Mouse (Mus musculus) MEL (cell line): ENCODE measurements around the gene Uba1. TPM values are rescaled to one million over a fixed set of nuclear protein-coding genes. Genes with fewer than 3 reads are reported as not detected.
A peak's percentile ranks its signal among the peaks of the same experiment; 100 is the strongest.

Source experiments
- DNase-seq: peaks from one replicate; pipeline ENCODE4 v3.0.0; 2011; ENCODE audit warnings: low read depth, low spot score
- H3K27ac ChIP-seq: 2 replicates; pipeline ENCODE4 v1.5.1; 2012; ENCODE audit warnings: low read depth, mild to moderate bottlenecking, control low read depth, low read length, moderate library complexity; ENCODE audit not compliant: control insufficient read depth
- H3K27me3 ChIP-seq, 2 experiments: fragments of 150-350 bp in 1 of 2; sonication (generic) in 1 of 2; 2 replicates each; pipeline ENCODE4 v1.6.1; 2012; ENCODE audit warnings: low read length in 2 of 2, mild to moderate bottlenecking in 2 of 2, improper control_type of control experiment in 1 of 2, moderate library complexity in 1 of 2; ENCODE audit not compliant: insufficient read depth in 2 of 2, control insufficient read depth in 1 of 2
- H3K36me3 ChIP-seq, 2 experiments: 2 replicates each; pipeline ENCODE4 v1.6.1; 2012 to 2014; ENCODE audit warnings: low read length in 2 of 2, improper control_type of control experiment in 1 of 2, inconsistent platforms in 1 of 2, mild to moderate bottlenecking in 1 of 2; ENCODE audit not compliant: insufficient read depth in 2 of 2, control insufficient read depth in 1 of 2
- H3K4me1 ChIP-seq, 2 experiments: fragments of 150-350 bp in 1 of 2; sonication (generic) in 1 of 2; 2 replicates each; pipeline ENCODE4 v1.6.1; 2012; ENCODE audit warnings: low read length in 2 of 2, improper control_type of control experiment in 1 of 2, mild to moderate bottlenecking in 1 of 2; ENCODE audit not compliant: insufficient read depth in 2 of 2, control insufficient read depth in 1 of 2
- H3K4me3 ChIP-seq, 2 experiments: fragments of 150-350 bp in 1 of 2; sonication (generic) in 1 of 2; 2 replicates each; pipeline ENCODE4 v1.5.1; 2012; ENCODE audit warnings: low read depth in 2 of 2, low read length in 2 of 2, mild to moderate bottlenecking in 2 of 2, moderate library complexity in 2 of 2, control low read depth in 1 of 2, improper control_type of control experiment in 1 of 2; ENCODE audit not compliant: control insufficient read depth in 1 of 2, insufficient read depth in 1 of 2
- H3K79me2 ChIP-seq: 2 replicates; pipeline ENCODE4 v1.6.1; 2012; ENCODE audit warnings: mild to moderate bottlenecking, low read length, moderate library complexity; ENCODE audit not compliant: control insufficient read depth, poor library complexity, insufficient read depth
- H3K9ac ChIP-seq: 2 replicates; pipeline ENCODE4 v1.6.1; 2012; ENCODE audit warnings: low read depth, mild to moderate bottlenecking, control low read depth, low read length, moderate library complexity; ENCODE audit not compliant: control insufficient read depth, poor library complexity, severe bottlenecking
- H3K9me3 ChIP-seq: fragments of 150-350 bp; sonication (generic); replicated peaks from 2 replicates; pipeline ENCODE4 v1.6.1; 2012; ENCODE audit warnings: mild to moderate bottlenecking, low read length, improper control_type of control experiment, moderate library complexity; ENCODE audit not compliant: insufficient read depth
- CHD2 ChIP-seq: IDR thresholded peaks from 2 replicates; pipeline ENCODE4 v1.6.1; 2011; ENCODE audit warnings: low read length, improper control_type of control experiment
- E2F4 ChIP-seq: IDR thresholded peaks from 2 replicates; pipeline ENCODE4 v1.6.1; 2011; ENCODE audit warnings: low read depth, low read length, improper control_type of control experiment, borderline replicate concordance
- EP300 ChIP-seq, 2 experiments: IDR thresholded peaks; 2 replicates each; pipeline ENCODE4 v1.6.1; 2011; ENCODE audit warnings: improper control_type of control experiment in 2 of 2, low read length in 2 of 2, low read depth in 1 of 2, mild to moderate bottlenecking in 1 of 2
- ETS1 ChIP-seq: IDR thresholded peaks from 2 replicates; pipeline ENCODE4 v1.6.1; 2012; ENCODE audit warnings: low read depth, mild to moderate bottlenecking, inconsistent platforms, low read length, improper control_type of control experiment, moderate library complexity
- GABPA ChIP-seq: IDR thresholded peaks from 2 replicates; pipeline ENCODE4 v1.6.1; 2012; ENCODE audit warnings: low read depth, mild to moderate bottlenecking, inconsistent platforms, low read length, improper control_type of control experiment, moderate library complexity
- HCFC1 ChIP-seq: IDR thresholded peaks from 2 replicates; pipeline ENCODE4 v1.6.1; 2012; ENCODE audit warnings: low read depth, mild to moderate bottlenecking, inconsistent platforms, low read length, improper control_type of control experiment, moderate library complexity
- JUND ChIP-seq: IDR thresholded peaks from 2 replicates; pipeline ENCODE4 v1.6.1; 2011; ENCODE audit warnings: low read depth, mild to moderate bottlenecking, improper control_type of control experiment, low read length
- KAT2A ChIP-seq: conservative IDR thresholded peaks from 2 replicates; pipeline ENCODE4 v1.6.1; 2012; ENCODE audit warnings: low read depth, low read length, improper control_type of control experiment, inconsistent platforms
- MAFK ChIP-seq: IDR thresholded peaks from 2 replicates; pipeline ENCODE4 v1.6.1; 2011; ENCODE audit warnings: low read depth, mild to moderate bottlenecking, low read length, improper control_type of control experiment, borderline replicate concordance
- MAX ChIP-seq: IDR thresholded peaks from 2 replicates; pipeline ENCODE4 v1.6.1; 2011; ENCODE audit warnings: low read length, improper control_type of control experiment
- MAZ ChIP-seq: IDR thresholded peaks from 2 replicates; pipeline ENCODE4 v1.6.1; 2012; ENCODE audit warnings: low read depth, mild to moderate bottlenecking, inconsistent platforms, low read length, improper control_type of control experiment
- MEF2A ChIP-seq: IDR thresholded peaks from 2 replicates; pipeline ENCODE4 v1.6.1; 2014; ENCODE audit warnings: low read depth, mild to moderate bottlenecking, inconsistent platforms, low read length, improper control_type of control experiment; ENCODE audit not compliant: poor library complexity, insufficient replicate concordance, severe bottlenecking; ENCODE audit errors: extremely low read depth
- MXI1 ChIP-seq: IDR thresholded peaks from 2 replicates; pipeline ENCODE4 v1.6.1; 2011; ENCODE audit warnings: mild to moderate bottlenecking, low read depth, low read length, improper control_type of control experiment
- MYB ChIP-seq: IDR thresholded peaks from 2 replicates; pipeline ENCODE4 v1.6.1; 2011; ENCODE audit warnings: mild to moderate bottlenecking, low read depth, low read length, improper control_type of control experiment
- MYC ChIP-seq: IDR thresholded peaks from 2 replicates; pipeline ENCODE4 v1.6.1; 2011; ENCODE audit warnings: low read depth, mild to moderate bottlenecking, low read length, improper control_type of control experiment, moderate library complexity
- NELFE ChIP-seq: IDR thresholded peaks from 2 replicates; pipeline ENCODE4 v1.6.1; 2011; ENCODE audit warnings: low read depth, low read length, improper control_type of control experiment
- POLR2A ChIP-seq, 2 experiments: IDR thresholded peaks; 2 replicates each; pipeline ENCODE4 v1.6.1; 2011 to 2012; ENCODE audit warnings: low read length in 2 of 2, mild to moderate bottlenecking in 2 of 2, control low read depth in 1 of 2, improper control_type of control experiment in 1 of 2, low read depth in 1 of 2, moderate library complexity in 1 of 2; ENCODE audit not compliant: control insufficient read depth in 1 of 2, insufficient read depth in 1 of 2, poor library complexity in 1 of 2
- POLR2AphosphoS5 ChIP-seq: IDR thresholded peaks from 2 replicates; pipeline ENCODE4 v1.6.1; 2012; ENCODE audit warnings: low read depth, borderline replicate concordance, mild to moderate bottlenecking, inconsistent platforms, low read length, moderate library complexity, mixed read lengths
- RAD21 ChIP-seq: IDR thresholded peaks from 2 replicates; pipeline ENCODE4 v1.6.1; 2011; ENCODE audit warnings: mild to moderate bottlenecking, low read depth, low read length, improper control_type of control experiment
- SIN3A ChIP-seq: IDR thresholded peaks from 2 replicates; pipeline ENCODE4 v1.6.1; 2012; ENCODE audit warnings: low read length, improper control_type of control experiment, inconsistent platforms
- SMC3 ChIP-seq: IDR thresholded peaks from 2 replicates; pipeline ENCODE4 v1.6.1; 2011; ENCODE audit warnings: low read depth, low read length, improper control_type of control experiment
- TCF12 ChIP-seq: IDR thresholded peaks from 2 replicates; pipeline ENCODE4 v1.6.1; 2014; ENCODE audit warnings: low read depth, mild to moderate bottlenecking, inconsistent platforms, low read length, improper control_type of control experiment, moderate library complexity
- USF1 ChIP-seq: IDR thresholded peaks from 2 replicates; pipeline ENCODE4 v1.6.1; 2014; ENCODE audit warnings: low read depth, mild to moderate bottlenecking, inconsistent platforms, low read length, improper control_type of control experiment, moderate library complexity
- USF2 ChIP-seq, 2 experiments: IDR thresholded peaks; 2 replicates each; pipeline ENCODE4 v1.6.1; 2011 to 2012; ENCODE audit warnings: improper control_type of control experiment in 2 of 2, low read length in 2 of 2, borderline replicate concordance in 1 of 2, inconsistent platforms in 1 of 2, low read depth in 1 of 2, mild to moderate bottlenecking in 1 of 2; ENCODE audit not compliant: insufficient read depth in 1 of 2
- ZNF384 ChIP-seq: IDR thresholded peaks from 2 replicates; pipeline ENCODE4 v1.6.1; 2012; ENCODE audit warnings: low read depth, mild to moderate bottlenecking, inconsistent platforms, low read length, improper control_type of control experiment
- polyA plus RNA-seq, 2 experiments: library from polyadenylated mRNA; stranded (reverse) in 1 of 2; unstranded in 1 of 2; fragments of >175 nt in 1 of 2; fragments of >200 nt in 1 of 2; gene quantifications; 2 replicates each; pipeline versions ENCODE4 v1.2.1 to v1.2.4; 2012; ENCODE audit warnings: low replicate concordance in 2 of 2, low read depth in 1 of 2; ENCODE audit not compliant: insufficient read length in 2 of 2, insufficient read depth in 1 of 2, missing spikeins in 1 of 2
- total RNA-seq: library from RNA; depleted of rRNA; stranded (reverse); fragments of 300-350 nt; gene quantifications from 2 replicates; pipeline ENCODE4 v1.2.3, GENCODE M21; 2012

Gene Uba1
- total and polyA plus RNA-seq, 3 experiments = 269 to 704 (median 530) TPM

GRCm38 (mm10) chrX:20704295-20705082 lies 46.4 kb downstream of the Uba1 start (continued):
- TF ChIP-seq ZNF384 (peak; percentile 66; the same call in 1 of the 2 replicates), KAT2A (no peak), GABPA (no peak), POLR2A (IDR thresholded peaks at IDR 0.05; ENCODE audit: control insufficient read depth in 1 of 2, insufficient read depth in 1 of 2, low read depth in 1 of 2, low read length in 2 of 2, poor library complexity in 1 of 2) (peak in 1 of 2 experiments; percentile 31; a peak in 2 of 4 replicates)

GRCm38 (mm10) chrX:20705083-20705402 lies 46.9 kb downstream of the Uba1 start:
- no peaks in the 10 kb centered on the region for H3K9me3 ChIP-seq
- H3K9ac ChIP-seq = peak overlapping the region; percentile 94
- peaks cover 0 to 24% of the 10 kb centered on the region in 2 experiments; a peak in 3 of 4 replicates for H3K36me3 ChIP-seq
- H3K27me3 ChIP-seq = no peaks in the 10 kb centered on the region
- TF ChIP-seq SIN3A (no peak), ZNF384 (no peak), POLR2AphosphoS5 (no peak), POLR2A (IDR thresholded peaks at IDR 0.05; ENCODE audit: control insufficient read depth in 1 of 2, insufficient read depth in 1 of 2, low read depth in 1 of 2, low read length in 2 of 2, poor library complexity in 1 of 2) (no peak), E2F4 (no peak), RAD21 (no peak), USF2 (IDR thresholded peaks at IDR 0.05; ENCODE audit: borderline replicate concordance in 1 of 2, insufficient read depth in 1 of 2, low read depth in 1 of 2, low read length in 2 of 2) (peak in 1 of 2 experiments; percentile 36; a peak in 1 of 4 replicates), MAFK (no peak), MAX (peak; percentile 41), MYC (0 out of 2 replicates have a peak, but pooled peaks have one; percentile 10), EP300 (IDR thresholded peaks at IDR 0.05; ENCODE audit: low read depth in 1 of 2, low read length in 2 of 2) (peak in 1 of 2 experiments; percentile 5; a peak in 1 of 4 replicates), USF1 (peak; percentile 78; the same call in 1 of the 2 replicates)
- TF ChIP-seq, all 39 proteins: peak for 5
- Histone ChIP-seq H3K79me2 (peaks cover 7% of the 10 kb centered on the region; the same call in 1 of the 2 replicates), H3K4me1 (peaks cover 12 to 17% of the 10 kb centered on the region in 2 experiments), H3K4me3 (peak overlapping the region; percentile 41 to 90), H3K27ac (peak overlapping the region; percentile 29; the same call in 1 of the 2 replicates)
- DNase-seq = no peak

- H3K79me2 ChIP-seq = no peaks in the 10 kb centered on the region
- no peaks in the 10 kb centered on the region for H3K27me3 ChIP-seq
- no peak overlapping the region for H3K9ac ChIP-seq
- peaks cover 0 to 3% of the 10 kb centered on the region in 2 experiments; a peak in 1 of 4 replicates for H3K4me1 ChIP-seq
- H3K27ac ChIP-seq = no peak overlapping the region
- H3K36me3 ChIP-seq = peaks cover 0 to 2% of the 10 kb centered on the region in 2 experiments; a peak in 1 of 4 replicates
- peak; percentile 19 for DNase-seq
- TF ChIP-seq MXI1 = no peak
- TF ChIP-seq RAD21 = no peak
- no peak for TF ChIP-seq POLR2A (IDR thresholded peaks at IDR 0.05; ENCODE audit: control insufficient read depth in 1 of 2, insufficient read depth in 1 of 2, low read depth in 1 of 2, low read length in 2 of 2, poor library complexity in 1 of 2)
- TF ChIP-seq JUND = no peak
- no peak for TF ChIP-seq MAFK
- no peak for TF ChIP-seq TCF12
- TF ChIP-seq USF2 (IDR thresholded peaks at IDR 0.05; ENCODE audit: borderline replicate concordance in 1 of 2, insufficient read depth in 1 of 2, low read depth in 1 of 2, low read length in 2 of 2) = no peak
- no peak for TF ChIP-seq MYB
- no peak for TF ChIP-seq MAZ
- no peak for TF ChIP-seq NELFE
- TF ChIP-seq SMC3 = no peak
- TF ChIP-seq ETS1 = no peak
- no peak for TF ChIP-seq CHD2
- no peak for TF ChIP-seq KAT2A
- no peak for TF ChIP-seq SIN3A
- no peak for TF ChIP-seq MEF2A
- no peak for TF ChIP-seq HCFC1
- no peak for TF ChIP-seq USF1
- TF ChIP-seq, all 39 proteins: peak for 0
- no peak overlapping the region for H3K4me3 ChIP-seq
- H3K9me3 ChIP-seq = no peaks in the 10 kb centered on the region
Measured at GRCm38 (mm10) chrX:20728681-20729080, 70.6 kb downstream of the Uba1 start.
